Mouse (Mus musculus) myocyte (in vitro differentiated cells): ENCODE measurements around the gene Ndrg3.
A peak's percentile ranks its signal among the peaks of the same experiment; 100 is the strongest.

Experiments used
- MYOD1 ChIP-seq, 3 experiments: IDR thresholded peaks; one replicate each; pipeline ENCODE4 v1.6.1; 2011; ENCODE audit warnings: control low read depth in 2 of 3, low read depth in 2 of 3, mild to moderate bottlenecking in 2 of 3, moderate library complexity in 1 of 3; ENCODE audit not compliant: insufficient read length in 2 of 3, control insufficient read depth in 1 of 3
- POLR2A ChIP-seq: IDR thresholded peaks from one replicate; pipeline ENCODE4 v1.6.1; 2011; ENCODE audit warnings: low read depth, mild to moderate bottlenecking, control low read depth, moderate library complexity; ENCODE audit not compliant: insufficient read length
- POLR2AphosphoS2 ChIP-seq: IDR thresholded peaks from one replicate; pipeline ENCODE4 v1.6.1; 2011; ENCODE audit warnings: low read depth, control low read depth; ENCODE audit not compliant: insufficient read length
- REST ChIP-seq: IDR thresholded peaks from one replicate; pipeline ENCODE4 v1.6.1; 2011; ENCODE audit warnings: mild to moderate bottlenecking, control low read depth, moderate library complexity; ENCODE audit not compliant: insufficient read depth, insufficient read length
- USF1 ChIP-seq: IDR thresholded peaks from one replicate; pipeline ENCODE4 v1.6.1; 2011; ENCODE audit warnings: low read depth, mild to moderate bottlenecking, control low read depth, moderate library complexity

DNA sequence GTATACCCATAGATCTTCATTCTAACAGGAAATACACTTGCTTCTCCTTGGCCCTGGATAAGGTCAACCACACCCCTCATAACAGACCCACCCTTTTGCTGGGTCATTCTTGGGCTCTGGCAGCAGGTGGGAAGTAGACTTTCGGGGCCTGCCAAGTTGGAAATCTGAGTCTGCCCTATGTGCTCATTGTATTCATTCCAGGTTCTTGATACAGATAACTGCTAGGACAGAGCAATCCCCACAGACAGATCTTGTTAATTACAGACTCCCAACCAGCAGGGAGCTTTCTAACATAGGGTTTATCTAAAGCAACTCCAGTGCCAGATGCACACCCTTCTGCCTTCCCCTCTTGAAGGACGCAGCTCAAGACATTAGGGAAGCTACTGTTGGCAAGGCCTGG is 9.0 kb downstream of the Ndrg3 start:
- TF ChIP-seq REST (no peak), POLR2AphosphoS2 (no peak), MYOD1 (IDR thresholded peaks at IDR 0.05; ENCODE audit: control insufficient read depth in 1 of 3, insufficient read length in 2 of 3, low read depth in 2 of 3) (peak in 2 of 3 experiments; percentile 18 to 65), POLR2A (no peak), USF1 (no peak)
